Mouse (Mus musculus) lung, postnatal 0 days (tissue): ENCODE measurements around the gene Ccdc134. TPM values are rescaled to one million over a fixed set of nuclear protein-coding genes. Genes with fewer than 3 reads are reported as not detected.

Experiments
- ATAC-seq: fragments of 200-750 bp; cut with Nextera tagmentation; 2 replicates; pipeline ENCODE4 v1.8.0; 2017; ENCODE audit warnings: moderate library complexity
- DNase-seq: peaks from one replicate; pipeline ENCODE4 v3.0.0-alpha.2; 2016; ENCODE audit warnings: low spot score
- H3K27ac ChIP-seq: fragments of 300-500 bp; sonication (generic); 2 replicates; pipeline ENCODE4 v1.5.1; 2014; ENCODE audit warnings: antibody characterized with exemption, mild to moderate bottlenecking, low read length, mixed read lengths
- H3K27me3 ChIP-seq: fragments of 300-500 bp; sonication (generic); replicated peaks from 2 replicates; pipeline ENCODE4 v1.6.1; 2014; ENCODE audit warnings: low read length, mixed read lengths; ENCODE audit not compliant: insufficient read depth
- H3K36me3 ChIP-seq: fragments of 300-500 bp; sonication (generic); 2 replicates; pipeline ENCODE4 v1.6.1; 2014; ENCODE audit warnings: low read length, mixed read lengths; ENCODE audit not compliant: insufficient read depth
- H3K4me1 ChIP-seq: fragments of 300-500 bp; sonication (generic); 2 replicates; pipeline ENCODE4 v1.6.1; 2014; ENCODE audit warnings: antibody characterized with exemption, low read depth, low read length, mixed read lengths; ENCODE audit not compliant: insufficient read depth
- H3K4me2 ChIP-seq: fragments of 300-500 bp; sonication (generic); replicated peaks from 2 replicates; pipeline ENCODE4 v1.6.1; 2014; ENCODE audit warnings: low read depth, mild to moderate bottlenecking, low read length, moderate library complexity, mixed read lengths
- H3K4me3 ChIP-seq: fragments of 300-500 bp; sonication (generic); 2 replicates; pipeline ENCODE4 v1.5.1; 2014; ENCODE audit warnings: low read depth, low read length
- H3K9ac ChIP-seq: fragments of 300-500 bp; sonication (generic); replicated peaks from 2 replicates; pipeline ENCODE4 v1.6.1; 2014; ENCODE audit warnings: low read depth, mild to moderate bottlenecking
- H3K9me3 ChIP-seq: fragments of 300-500 bp; sonication (generic); 2 replicates; pipeline ENCODE4 v1.6.1; 2016; ENCODE audit warnings: low read length, mixed read lengths
- CTCF ChIP-seq: IDR thresholded peaks from 2 replicates; pipeline ENCODE4 v1.5.1; 2016; ENCODE audit warnings: antibody characterized with exemption, mild to moderate bottlenecking
- EP300 ChIP-seq: IDR thresholded peaks from 2 replicates; pipeline ENCODE4 v1.6.1; 2016; ENCODE audit warnings: antibody characterized with exemption, mild to moderate bottlenecking, control low read depth
- WGBS: fragments of 180-500 bp; shearing (Covaris S2); extraction: QIAGEN DNeasy Blood & Tissue Kit; methylation state at CpG from one replicate; pipeline ENCODE4 v1.1.7; 2014; 5-methylcytosine and 5-hydroxymethylcytosine counted together
- polyA plus RNA-seq: library from polyadenylated mRNA; unstranded; fragments of >200 nt; fragmentation: Nextera tagmentation; extraction: Ambion mirVana; gene quantifications from 2 replicates; pipeline ENCODE4 v1.2.1, GENCODE M21; 2015

The Ccdc134 gene
- polyA plus RNA-seq, 1 experiment from 2014 or later = 10.8 TPM

GRCm38 (mm10) chr15:82138565-82138964, 10.8 kb downstream of the Ccdc134 start:
- Histone ChIP-seq H3K27me3 (no peaks in the 10 kb centered on the region), H3K27ac (no peak overlapping the region), H3K4me3 (no peak overlapping the region), H3K4me1 (no peaks in the 10 kb centered on the region), H3K36me3 (0 out of 2 replicates have a peak, but pooled peaks cover 2% of the 10 kb centered on the region), H3K4me2 (no peak overlapping the region), H3K9ac (no peak overlapping the region), H3K9me3 (no peaks in the 10 kb centered on the region)
- WGBS = 40% methylated on average over 4 of the region's 4 CpGs
- DNase-seq = peak; percentile 80
- ATAC-seq = peak; percentile 87
- peak; percentile 91 for TF ChIP-seq CTCF
- TF ChIP-seq EP300 = no peak

- H3K36me3 ChIP-seq = 0 out of 2 replicates have a peak, but pooled peaks cover 2% of the 10 kb centered on the region
- TF ChIP-seq EP300 = no peak
- TF ChIP-seq CTCF = peak; percentile 54
- H3K4me1 ChIP-seq = no peaks in the 10 kb centered on the region
- WGBS = 91% methylated on average over 8 of the region's 8 CpGs
- ATAC-seq (0 out of 2 replicates have a peak, but pooled peaks have one; percentile 29), DNase-seq (peak; percentile 63)
- H3K4me3 ChIP-seq = no peak overlapping the region
- H3K9me3 ChIP-seq = no peaks in the 10 kb centered on the region
- no peak overlapping the region for H3K9ac ChIP-seq
- no peak overlapping the region for H3K27ac ChIP-seq
- H3K27me3 ChIP-seq = no peaks in the 10 kb centered on the region
- no peak overlapping the region for H3K4me2 ChIP-seq
Observed at GRCm38 (mm10) chr15:82139196-82139595, 11.5 kb downstream of the Ccdc134 start.

- no peaks in the 10 kb centered on the region for H3K27me3 ChIP-seq
- H3K27ac ChIP-seq = no peak overlapping the region
- no peak for DNase-seq
- 80% methylated on average over 3 of the region's 3 CpGs for WGBS
- H3K4me2 ChIP-seq = no peak overlapping the region
- H3K4me3 ChIP-seq = no peak overlapping the region
- 0 out of 2 replicates have a peak, but pooled peaks cover 2% of the 10 kb centered on the region for H3K36me3 ChIP-seq
- H3K9me3 ChIP-seq = no peaks in the 10 kb centered on the region
- ATAC-seq = no peak
- TF ChIP-seq EP300 = no peak
- TF ChIP-seq CTCF = peak; percentile 28; the same call in 1 of the 2 replicates
- no peaks in the 10 kb centered on the region for H3K4me1 ChIP-seq
- H3K9ac ChIP-seq = no peak overlapping the region
Observed at GRCm38 (mm10) chr15:82140355-82140754, 12.6 kb downstream of the Ccdc134 start.

GRCm38 (mm10) chr15:82144157-82144556, 16.4 kb downstream of the Ccdc134 start:
- H3K27me3 ChIP-seq = no peaks in the 10 kb centered on the region
- peaks cover 13% of the 10 kb centered on the region; the same call in 1 of the 2 replicates for H3K4me1 ChIP-seq
- DNase-seq (peak; percentile 65), ATAC-seq (no peak)
- H3K4me3 ChIP-seq = no peak overlapping the region
- H3K4me2 ChIP-seq = no peak overlapping the region
- no peaks in the 10 kb centered on the region for H3K9me3 ChIP-seq
- 0 out of 2 replicates have a peak, but pooled peaks cover 2% of the 10 kb centered on the region for H3K36me3 ChIP-seq
- 0 out of 2 replicates have a peak, but pooled peaks have one; percentile 18 for TF ChIP-seq EP300
- no peak for TF ChIP-seq CTCF
- peak overlapping the region; percentile 20; the same call in 1 of the 2 replicates for H3K27ac ChIP-seq
- H3K9ac ChIP-seq = no peak overlapping the region; the same call in 1 of the 2 replicates
- 80% methylated on average over 5 of the region's 5 CpGs for WGBS

- Histone ChIP-seq H3K9ac (no peak overlapping the region), H3K27ac (peak overlapping the region; percentile 92), H3K4me3 (no peak overlapping the region), H3K4me1 (peaks cover 16% of the 10 kb centered on the region; the same call in 1 of the 2 replicates), H3K27me3 (no peaks in the 10 kb centered on the region), H3K4me2 (no peak overlapping the region), H3K9me3 (no peaks in the 10 kb centered on the region), H3K36me3 (0 out of 2 replicates have a peak, but pooled peaks cover 2% of the 10 kb centered on the region)
- WGBS = 36% methylated on average over 2 of the region's 2 CpGs
- TF ChIP-seq EP300 (no peak), CTCF (no peak)
- no peak for ATAC-seq
- DNase-seq = no peak
Observed at GRCm38 (mm10) chr15:82145408-82145807, 17.7 kb downstream of the Ccdc134 start.

- ATAC-seq (no peak), DNase-seq (peak; percentile 11)
Observed at GRCm38 (mm10) chr15:82145851-82146769, 18.4 kb downstream of the Ccdc134 start.

More at GRCm38 (mm10) chr15:82145851-82146769, 18.4 kb downstream of the Ccdc134 start:
- Histone ChIP-seq H3K4me2 (peak overlapping the region; percentile 88), H3K4me3 (peak overlapping the region; percentile 92), H3K27me3 (no peaks in the 10 kb centered on the region), H3K36me3 (0 out of 2 replicates have a peak, but pooled peaks cover 1% of the 10 kb centered on the region), H3K9ac (peak overlapping the region; percentile 46; the same call in 1 of the 2 replicates), H3K27ac (peak overlapping the region; percentile 92), H3K4me1 (peaks cover 16% of the 10 kb centered on the region; the same call in 1 of the 2 replicates), H3K9me3 (no peaks in the 10 kb centered on the region)
- peak; percentile 15; the same call in 1 of the 2 replicates for TF ChIP-seq EP300
- TF ChIP-seq CTCF = peak; percentile 9; the same call in 1 of the 2 replicates
- 11% methylated on average over 11 of the region's 11 CpGs for WGBS
